Mouse (Mus musculus) left cerebral cortex, adult 8-10 months (tissue): ENCODE measurements around the gene Ift43. TPM values are rescaled to one million over a fixed set of nuclear protein-coding genes. Genes with fewer than 3 reads are reported as not detected.

Source experiments
- DNase-seq, 2 experiments: peaks; one replicate each; pipeline ENCODE4 v3.0.0; 2022; ENCODE audit warnings: low spot score in 2 of 2
- total RNA-seq, 4 experiments: library from RNA; stranded (reverse); gene quantifications; 2 replicates each; pipeline ENCODE4 v1.2.4; 2022

Ift43 gene
- total RNA-seq, 4 experiments from 2014 or later, result 13.8 to 16.1 (median 15.1) TPM

DNA sequence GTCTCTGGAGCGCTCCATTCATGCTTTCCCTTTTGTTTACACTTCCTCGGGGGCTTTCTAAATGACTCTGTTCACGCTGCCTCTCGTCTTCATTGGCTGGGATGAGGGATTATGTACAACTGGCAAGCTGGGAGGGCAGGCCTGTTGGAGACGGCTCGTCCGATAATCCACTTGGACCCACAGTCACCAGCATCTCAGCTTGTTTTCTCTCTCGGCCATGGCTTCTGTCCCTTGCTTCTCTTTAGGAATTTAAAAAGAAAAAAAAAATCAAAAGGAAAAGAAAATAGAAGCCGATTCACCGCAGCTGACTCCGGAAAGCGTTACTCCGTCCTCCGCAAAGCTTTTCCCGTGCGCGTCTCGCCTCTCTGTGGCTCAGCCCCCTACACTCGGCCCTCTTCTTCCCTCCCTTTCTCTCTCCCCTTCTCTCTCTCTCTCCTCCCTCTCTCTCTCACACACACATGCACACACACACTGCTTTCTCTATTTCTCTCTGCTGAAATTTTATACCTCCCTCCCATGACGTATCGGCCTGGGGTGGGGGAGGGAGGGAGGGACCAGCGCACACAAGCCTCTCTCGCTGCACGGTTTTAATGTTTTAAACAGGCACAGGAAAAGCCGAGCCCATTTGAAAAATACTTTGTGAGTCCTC lies 3.7 kb upstream of the Ift43 start, which contains the start of gene Tgfb3:
Gene Tgfb3, minus strand, starts transcription at position 489 of the 649 bp plus-strand sequence.
- DNase-seq, result peak in 1 of 2 experiments; percentile 34

DNA sequence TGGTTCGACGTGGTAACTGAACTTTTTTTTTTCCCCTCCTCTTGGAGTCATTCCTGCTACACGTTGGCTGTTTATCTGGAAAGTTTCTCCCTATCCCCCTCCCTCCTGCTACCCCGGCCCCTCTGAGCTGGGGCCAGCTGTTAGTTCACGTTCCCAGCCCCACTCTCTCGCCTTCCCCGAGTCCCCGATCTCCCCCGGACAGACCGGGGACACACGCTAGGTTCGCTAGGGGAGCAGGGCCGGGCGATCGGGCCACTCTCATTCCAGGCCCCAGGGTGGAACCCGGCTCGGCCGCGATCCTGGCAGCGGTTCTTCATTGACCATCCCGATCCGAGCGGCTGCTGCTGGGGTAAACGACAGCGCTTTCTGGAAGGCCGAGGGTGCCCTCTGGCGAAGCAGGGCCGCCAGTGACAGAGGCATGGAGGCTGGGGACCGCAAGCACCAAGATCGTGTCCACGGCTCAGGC lies 3.1 kb upstream of the Ift43 start:
- peak; percentile 82 to 95 for DNase-seq

DNA sequence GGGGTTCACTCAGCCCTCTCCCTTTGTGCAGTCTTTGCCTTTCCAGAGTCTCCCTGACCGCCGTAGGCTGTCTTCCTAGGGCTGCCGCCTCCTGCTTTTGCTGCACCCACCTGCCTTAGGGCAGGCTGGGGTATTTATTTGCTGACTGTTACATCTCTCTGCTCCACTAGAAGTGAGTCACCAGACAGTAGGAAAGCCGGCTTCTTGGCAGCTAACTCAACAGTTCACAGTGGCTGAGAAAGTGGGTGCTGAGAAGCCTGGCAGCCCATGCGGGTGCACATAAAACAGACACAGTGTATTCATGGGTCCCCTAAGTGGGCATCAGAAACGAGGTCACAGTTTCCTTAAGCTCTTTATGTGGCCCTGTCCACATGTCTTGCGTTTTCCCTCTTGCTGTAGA lies 3.5 kb downstream of the Ift43 start:
- peak in 1 of 2 experiments; percentile 71 for DNase-seq

DNA sequence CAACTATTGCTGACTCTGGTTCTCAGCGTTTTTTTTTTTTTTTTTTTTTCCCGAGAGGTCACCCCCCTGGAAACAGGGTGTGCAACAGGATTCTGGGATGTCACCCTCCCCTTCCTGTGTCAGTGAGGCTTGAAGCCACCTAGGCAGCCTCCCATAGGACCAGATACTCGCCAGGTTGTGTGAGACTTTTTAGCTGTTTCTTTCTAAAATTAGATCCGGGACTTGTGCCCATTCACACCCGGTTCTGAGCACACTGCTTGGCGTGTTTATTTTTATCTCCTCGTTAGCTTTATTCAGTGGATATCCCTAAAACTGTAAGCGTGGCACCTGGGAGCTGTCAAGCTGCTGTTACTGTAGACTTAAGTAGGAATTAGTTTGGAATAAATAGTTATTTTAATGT lies 4.2 kb downstream of the Ift43 start:
- peak in 1 of 2 experiments; percentile 54 for DNase-seq

DNA sequence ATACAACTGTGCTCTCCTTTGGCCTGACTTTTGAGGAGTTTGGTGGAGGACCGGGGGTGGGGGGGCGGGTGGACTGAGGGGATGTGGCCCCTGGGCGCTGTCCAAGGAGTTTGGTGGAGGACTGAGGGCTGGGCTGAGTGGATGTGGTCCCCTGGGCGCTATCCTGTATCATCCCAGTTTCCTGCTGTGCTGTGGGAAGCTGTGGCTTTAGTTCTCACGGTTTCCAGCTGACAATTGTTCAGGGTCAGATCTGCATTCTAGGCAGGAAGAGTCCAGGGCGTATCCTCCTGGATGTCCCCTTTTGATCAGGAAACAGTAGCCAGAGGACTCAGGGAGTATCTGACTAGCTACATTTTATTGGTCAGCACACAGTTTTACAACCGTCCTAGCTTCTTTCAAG lies 5.7 kb downstream of the Ift43 start:
- DNase-seq, result no peak

DNA sequence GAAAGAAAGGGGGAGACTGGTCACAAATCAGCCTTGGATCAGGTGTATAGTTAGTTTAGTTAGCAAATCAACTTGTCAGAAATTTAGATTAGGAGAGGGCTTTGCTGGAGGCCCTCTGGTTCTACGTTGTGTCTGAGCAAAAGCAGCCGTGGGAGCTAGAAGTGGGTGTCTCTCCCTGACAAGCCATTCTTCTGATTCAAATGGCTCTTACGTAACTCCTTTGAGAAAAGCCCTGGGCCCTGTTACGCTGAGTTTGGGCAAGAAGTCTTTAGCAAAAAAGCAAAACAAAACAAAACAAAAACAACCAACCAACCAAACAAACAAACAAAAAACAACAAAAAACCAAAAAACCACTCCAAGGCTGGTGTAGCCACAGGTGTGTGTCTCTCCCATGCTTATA lies 8.4 kb downstream of the Ift43 start:
- DNase-seq, result no peak

DNA sequence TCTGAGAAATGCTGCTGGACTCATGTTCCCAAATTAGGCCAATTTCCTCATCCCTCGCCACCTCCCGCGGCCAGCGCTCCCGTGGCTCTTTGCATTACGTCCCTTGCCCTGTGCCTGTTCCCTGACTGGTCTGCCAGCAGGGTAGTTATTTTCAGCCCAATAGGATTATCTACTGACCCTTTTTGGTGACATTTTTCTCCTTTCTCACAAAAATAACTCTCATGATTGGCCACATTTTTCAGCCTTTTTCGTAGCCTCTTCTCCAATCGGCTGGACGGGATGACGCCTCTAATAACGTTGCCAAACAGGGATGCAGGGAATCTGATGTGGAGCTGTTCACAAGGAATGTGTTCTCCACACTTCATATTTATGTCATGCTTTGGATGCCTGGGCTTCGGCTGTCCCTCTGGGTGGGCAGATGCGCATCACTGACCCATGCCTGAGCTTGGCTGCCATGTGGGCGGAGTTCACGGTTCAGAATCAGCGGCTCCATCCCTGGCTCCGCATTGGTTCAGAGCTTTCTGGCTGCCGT lies 9.3 kb downstream of the Ift43 start:
- no peak for DNase-seq

DNA sequence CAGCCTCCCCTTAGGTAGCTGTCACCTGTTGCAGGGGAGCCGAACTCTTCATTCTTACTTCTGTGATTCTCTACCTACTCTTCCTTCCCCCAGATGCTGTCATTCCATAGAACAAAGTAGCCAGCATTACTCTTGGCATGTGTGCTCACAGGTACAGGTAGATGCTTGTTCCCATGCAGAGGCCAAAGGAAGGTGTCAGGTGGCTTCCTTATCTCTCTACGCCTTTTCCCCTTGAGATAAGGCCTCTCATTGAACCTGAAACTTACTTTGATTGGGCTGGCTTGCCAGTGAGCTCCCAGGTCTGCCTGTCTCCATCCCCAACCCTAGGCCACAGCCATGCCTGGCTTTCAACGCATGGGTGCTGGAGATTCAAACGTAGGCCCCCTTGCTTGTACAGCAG lies 11.7 kb downstream of the Ift43 start:
- no peak for DNase-seq

DNA sequence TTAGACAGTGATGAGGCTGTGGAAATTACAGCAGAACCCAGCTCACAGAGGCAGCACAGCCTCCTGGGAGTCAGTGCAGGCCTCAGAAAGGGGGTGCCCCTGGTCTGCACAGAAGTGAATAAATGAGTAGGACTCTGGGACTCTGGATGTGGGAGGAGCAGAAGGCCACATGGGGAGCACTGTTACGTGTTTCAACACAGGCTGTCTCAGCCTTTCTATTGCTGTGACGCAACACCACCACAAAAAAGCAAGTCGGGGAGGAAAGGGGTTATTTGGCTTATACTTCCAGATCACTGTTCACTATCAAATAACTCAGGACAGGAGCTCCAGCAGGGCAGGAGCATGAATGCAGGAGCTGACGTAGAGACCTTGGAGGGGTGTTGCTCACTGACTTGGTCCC lies 13.5 kb downstream of the Ift43 start:
- no peak for DNase-seq

DNA sequence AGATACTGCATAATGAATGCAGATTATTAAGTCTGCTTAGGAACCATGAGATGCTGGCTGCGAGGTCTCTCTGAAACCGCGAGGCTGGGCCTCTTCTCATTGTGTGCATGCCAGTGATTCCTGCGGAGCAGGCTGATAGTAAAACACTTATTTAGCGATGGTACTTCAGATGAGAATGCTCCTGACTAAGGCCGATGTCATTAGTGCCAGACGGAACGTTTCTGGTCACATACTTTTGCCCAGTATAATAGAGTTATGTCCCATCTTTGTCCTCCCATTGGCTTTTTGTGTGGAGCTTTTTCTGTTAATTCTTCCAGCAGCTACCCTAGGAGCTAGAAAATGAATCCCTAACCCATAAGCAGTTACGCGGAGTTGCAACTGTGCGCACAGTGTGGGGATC lies 15.4 kb downstream of the Ift43 start:
- no peak for DNase-seq

DNA sequence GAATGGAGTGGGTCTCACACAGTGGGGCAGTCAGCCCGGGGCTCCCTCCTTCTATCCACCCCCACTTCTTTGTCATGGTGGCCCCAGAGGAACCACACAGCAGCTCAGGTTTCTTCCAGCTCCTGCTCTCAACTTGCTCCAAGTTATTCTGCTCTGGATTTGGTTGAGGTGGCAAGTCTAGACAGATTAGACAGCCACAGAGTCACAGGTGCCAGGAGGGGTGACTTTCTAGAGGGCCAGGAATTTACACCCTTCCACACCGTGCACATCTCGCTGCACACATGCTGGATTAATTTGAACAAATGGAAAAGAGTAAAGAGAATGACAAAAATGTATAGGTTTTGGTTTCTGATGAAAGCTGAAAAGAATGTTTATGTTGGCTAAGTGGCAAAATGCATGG lies 18.4 kb downstream of the Ift43 start:
- DNase-seq, result no peak

DNA sequence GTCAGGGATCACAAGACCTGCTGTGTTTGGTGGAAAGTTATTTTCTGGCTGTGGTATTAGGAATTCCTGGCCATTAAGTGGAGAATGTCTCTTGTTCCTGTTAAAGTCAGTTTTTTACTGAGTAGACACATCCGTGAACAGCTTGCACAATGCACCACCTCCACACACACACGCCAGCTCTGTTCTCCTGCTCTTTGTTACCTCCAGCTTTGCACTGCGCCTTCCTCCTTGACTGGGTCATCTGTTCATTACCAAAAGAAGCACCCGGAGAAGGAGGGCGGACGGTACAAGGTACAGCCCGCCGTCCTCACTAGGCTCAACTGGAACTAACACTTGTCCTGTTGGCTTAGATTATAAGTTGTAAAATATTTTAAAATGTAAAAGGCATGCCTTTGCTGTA lies 20.3 kb downstream of the Ift43 start:
- DNase-seq, result no peak

DNA sequence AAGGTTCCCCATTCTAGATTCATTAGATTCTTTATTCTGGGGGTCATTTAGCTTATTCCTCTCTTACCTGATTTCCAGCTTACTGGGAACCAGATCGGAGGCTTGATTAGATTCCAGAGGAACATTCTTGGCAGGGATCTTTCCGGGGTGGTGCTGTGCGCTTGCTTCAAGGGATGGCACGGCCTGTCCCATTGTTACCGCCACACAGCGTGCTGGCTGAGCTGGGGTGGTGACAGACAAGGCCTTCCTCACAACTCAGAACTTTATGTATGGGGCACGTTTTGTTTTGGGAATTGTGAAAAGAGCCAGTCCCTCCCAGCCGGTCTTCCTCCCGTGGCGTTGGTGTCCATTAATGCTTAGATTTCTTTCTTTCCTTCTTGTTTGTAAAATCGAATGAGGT lies 21.1 kb downstream of the Ift43 start:
- peak in 1 of 2 experiments; percentile 54 for DNase-seq

DNA sequence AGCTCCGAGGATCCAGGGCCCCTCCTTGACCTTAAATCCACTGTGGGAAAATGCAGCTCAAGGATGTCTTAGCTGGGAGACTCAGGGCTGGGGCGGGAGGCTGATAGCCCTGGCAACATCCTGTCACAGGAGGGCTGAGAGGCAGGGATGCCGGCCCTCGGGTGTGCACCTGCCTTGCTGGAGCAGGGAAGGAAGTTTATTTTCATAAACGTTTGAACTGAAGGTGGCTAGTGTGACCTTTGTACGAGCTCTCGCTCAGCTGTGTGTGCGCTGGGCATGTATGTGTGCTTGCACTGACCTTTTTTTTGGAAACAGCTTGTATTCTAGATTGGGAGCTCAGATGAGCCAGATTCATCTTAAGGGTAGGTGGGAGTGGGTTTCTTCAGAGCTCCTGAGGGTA lies 21.5 kb downstream of the Ift43 start:
- no peak for DNase-seq

DNA sequence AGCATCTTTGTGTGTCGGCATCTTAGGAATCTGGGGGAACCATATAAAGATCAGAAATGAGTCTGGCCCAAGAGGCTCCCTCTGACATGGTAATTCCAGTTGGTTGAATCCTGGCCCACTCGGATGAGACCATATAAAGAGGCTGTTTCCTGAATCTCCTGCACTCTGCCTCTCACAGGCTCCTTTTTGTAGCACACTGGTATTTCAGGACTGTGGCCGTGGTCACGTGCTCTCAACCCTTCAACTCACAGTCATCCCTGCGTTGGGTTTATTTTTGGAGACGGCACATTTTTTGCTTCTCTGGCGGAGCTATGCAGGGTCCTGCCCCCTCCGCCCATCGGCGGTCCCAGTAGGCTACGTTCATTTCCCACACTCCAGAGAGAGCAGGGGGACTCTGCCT lies 22.0 kb downstream of the Ift43 start:
- DNase-seq, result no peak

DNA sequence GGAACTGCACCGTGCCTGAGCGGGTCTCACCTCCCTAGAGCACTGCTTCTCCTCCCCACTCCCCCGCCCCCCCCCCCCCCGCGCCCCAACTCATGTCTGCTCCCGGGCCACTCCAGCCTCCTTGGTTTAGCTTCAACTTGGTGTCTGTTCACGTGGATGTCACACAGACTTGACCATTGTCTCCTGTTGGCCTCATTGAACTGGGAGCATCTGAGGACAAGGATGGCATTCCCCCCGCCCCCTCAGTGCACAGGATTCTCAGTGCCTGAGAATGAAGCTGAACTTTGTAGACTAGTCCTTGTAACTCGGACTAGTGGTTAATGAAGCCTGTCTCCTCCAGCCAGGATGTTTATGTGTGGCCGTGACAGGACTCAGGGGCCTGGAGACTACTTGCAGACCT lies 23.2 kb downstream of the Ift43 start:
- no peak for DNase-seq

DNA sequence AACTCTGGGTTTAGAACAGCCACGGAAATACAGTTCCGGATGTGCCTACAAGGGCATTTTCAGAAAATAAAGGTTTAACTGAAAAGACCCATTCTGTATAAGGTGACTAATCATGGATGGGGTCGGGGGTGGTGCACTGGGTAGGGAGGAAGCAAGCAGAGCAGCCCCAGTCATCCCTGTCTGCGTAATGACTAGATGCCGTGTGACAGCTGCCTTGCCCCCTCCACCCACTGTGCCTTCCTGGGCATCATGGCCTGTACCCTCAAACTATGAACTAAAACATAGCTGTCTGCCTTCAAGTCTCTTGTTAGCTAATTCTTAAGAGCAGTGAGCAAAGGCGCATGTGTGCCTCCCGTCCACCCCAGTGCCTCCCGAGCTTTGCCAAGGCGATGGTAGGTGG lies 23.7 kb downstream of the Ift43 start:
- DNase-seq, result no peak

DNA sequence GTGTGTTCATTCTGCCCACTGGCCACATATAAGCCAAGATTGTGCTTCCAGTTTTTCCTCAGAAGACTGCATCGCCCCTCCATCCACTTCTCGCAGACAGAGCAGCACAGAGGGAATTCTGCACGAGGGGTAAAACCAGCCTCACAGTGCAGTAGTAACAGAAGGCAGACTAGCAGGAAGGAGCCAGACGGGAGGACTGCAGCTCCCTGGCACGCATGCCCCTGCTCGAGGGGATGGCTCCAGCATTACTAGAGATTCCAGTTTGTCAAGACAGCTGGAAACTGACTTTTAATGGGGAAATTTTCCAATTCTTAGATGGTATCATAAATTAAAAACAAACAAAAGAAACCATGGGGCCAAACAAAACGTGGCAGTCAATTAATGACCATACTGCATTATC lies 25.3 kb downstream of the Ift43 start:
- DNase-seq, result no peak

DNA sequence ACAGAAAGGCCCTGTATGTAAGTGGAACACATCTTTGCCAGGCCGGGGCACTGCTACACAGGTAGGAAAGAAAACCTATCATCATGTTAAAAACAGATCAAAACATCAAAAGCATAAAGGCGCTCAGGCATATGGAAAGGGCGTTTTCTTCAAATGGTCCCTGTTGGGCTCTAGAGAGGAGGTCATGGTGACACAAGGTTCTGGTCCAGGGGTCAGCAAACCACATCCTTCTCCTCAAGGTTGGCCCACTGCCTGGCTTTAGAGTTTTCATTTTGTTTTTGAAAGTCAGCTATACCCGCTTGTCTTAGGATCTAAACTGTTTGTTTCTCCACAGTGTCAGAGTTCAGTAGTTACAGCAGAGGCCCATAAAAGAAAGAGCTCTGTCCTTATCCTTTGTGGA lies 27.2 kb downstream of the Ift43 start:
- DNase-seq, result no peak

DNA sequence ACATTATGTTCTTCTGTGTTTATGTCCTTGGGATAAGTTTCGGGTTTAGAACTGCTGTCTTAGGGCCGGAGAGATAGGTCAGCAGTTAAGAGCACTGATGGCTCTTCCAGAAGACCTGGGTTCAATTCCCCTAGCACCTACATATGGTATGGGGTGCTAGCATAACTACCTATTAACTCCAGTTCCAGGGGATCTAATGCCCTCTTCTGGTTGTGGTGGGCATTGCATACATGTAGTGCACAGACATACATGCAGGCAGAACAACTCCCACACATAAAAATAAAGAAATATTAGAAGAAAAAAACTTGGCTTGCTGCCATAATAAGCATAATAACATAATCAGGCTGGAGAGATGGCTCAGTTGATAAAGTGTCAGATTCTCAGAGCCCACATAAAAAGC lies 28.3 kb downstream of the Ift43 start:
- no peak for DNase-seq

DNA sequence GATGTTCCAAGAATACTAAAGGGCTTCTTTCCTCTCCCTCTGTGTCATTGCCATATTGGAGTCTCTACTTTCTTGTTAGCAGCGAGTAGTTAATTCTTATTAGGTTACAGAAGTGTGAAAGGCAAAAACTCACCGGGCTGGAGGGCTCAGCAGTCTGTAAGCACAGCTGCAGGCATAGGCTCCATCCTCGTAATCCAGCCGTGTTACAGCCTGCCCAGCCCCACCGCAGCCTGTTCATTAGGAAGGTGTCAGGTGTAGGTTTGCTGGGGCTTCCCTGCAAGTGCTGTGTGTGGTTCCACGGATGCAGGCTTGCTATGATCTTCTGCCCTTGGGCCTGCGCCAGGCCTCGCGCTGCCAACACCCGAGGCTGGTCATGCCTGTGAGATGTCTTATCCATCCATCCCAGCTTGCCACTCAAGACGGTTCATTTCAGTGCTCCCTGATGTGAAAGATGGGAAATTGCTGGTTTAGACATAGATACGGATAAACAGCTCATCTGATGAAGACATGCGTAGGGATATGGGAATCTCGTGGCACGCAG lies 34.0 kb downstream of the Ift43 start:
- DNase-seq, result no peak

DNA sequence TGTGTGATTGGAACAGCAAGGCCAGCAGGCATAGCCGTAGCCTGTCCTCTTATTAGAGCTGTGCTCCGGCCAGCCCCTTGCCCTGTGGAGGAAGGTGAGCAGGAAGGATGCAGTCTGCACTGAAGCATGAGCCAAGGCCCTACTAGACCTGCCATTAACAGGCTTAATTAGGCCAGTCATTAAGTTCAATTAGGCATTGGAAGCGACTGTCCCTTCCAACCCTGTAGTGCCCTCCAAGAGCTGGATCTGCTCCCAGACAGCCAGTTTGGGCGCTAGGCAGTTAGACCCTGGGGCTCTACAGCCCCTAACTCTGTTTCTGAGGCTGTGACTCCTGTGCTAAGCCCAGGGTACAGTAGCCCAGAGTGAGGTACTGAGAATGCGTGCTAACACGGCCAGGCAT lies 41.7 kb downstream of the Ift43 start:
- no peak for DNase-seq

DNA sequence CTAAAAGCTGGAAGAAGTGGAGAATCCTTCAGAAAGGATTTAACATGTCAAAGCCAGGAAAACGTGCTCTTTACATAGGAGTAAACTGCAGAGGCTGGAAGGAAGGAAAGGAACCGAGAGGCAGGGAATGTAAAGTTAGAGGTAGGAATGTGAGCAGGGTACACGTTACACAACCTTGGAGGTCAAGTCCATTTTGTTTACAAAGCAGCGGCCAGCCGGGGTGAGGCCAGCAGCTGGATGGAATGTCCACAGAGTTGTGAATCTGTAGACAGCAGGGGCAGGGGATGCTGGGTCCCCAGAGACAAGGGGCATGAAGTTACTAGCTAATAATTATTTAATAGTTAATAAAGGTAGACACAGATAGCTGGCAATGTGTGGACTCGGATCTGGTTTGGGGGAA lies 45.8 kb downstream of the Ift43 start:
- DNase-seq, result no peak
